Mouse (Mus musculus) lung, adult 2 months (tissue): Measurements from ENCODE around the gene Ncl.

Experiments used
- CTCF ChIP-seq: fragments of 200-500 bp; IDR thresholded peaks from 2 replicates; pipeline ENCODE4 v1.5.1; 2011; ENCODE audit warnings: mild to moderate bottlenecking, low read length, control low read depth; ENCODE audit not compliant: insufficient read depth
- POLR2A ChIP-seq: fragments of 200-500 bp; IDR thresholded peaks from 2 replicates; pipeline ENCODE4 v1.6.1; 2011; ENCODE audit warnings: low read depth, mild to moderate bottlenecking, control low read depth, low read length, borderline replicate concordance; ENCODE audit errors: extremely low read depth

- TF ChIP-seq CTCF (no peak), POLR2A (no peak)
These were observed 46.0 kb downstream of the Ncl start for GRCm38 (mm10) chr1:86313096-86313771.
